Mouse (Mus musculus) hematopoietic multipotent progenitor cell, adult 10-12 weeks (in vitro differentiated cells): ENCODE measurements around the gene Grk2. TPM values are rescaled to one million over a fixed set of nuclear protein-coding genes. Genes with fewer than 3 reads are reported as not detected.

ENCODE experiments used
- polyA plus RNA-seq: library from polyadenylated mRNA; stranded (reverse); fragments of >175 nt; gene quantifications from 2 replicates; pipeline ENCODE4 v1.2.3, GENCODE M21; 2012; ENCODE audit warnings: low replicate concordance

Gene Grk2
- polyA plus RNA-seq, result 1,315 and 1,512 TPM in 2 replicates

DNA sequence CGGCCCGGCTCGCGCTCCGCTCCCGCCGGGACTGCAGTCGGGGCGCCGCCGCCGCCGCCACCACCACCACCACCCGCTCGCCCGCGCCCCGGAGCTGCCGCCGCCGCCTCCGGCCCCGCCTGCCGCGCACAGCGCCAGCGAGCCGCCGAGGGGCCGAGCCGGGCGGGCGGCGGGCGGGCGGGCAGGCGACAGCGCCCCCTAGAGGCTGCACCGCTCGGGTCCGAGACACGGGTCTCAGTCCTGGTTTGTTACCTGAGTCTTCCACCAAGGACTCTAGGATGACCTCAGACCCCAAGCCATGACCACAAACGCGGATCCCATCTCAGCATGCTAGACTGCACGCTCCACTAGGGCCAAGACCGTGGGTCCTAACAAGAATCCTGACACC, at the start of gene Grk2:
Gene Grk2 (minus strand): TSS at position 33 of the 388 bp plus-strand sequence.

DNA sequence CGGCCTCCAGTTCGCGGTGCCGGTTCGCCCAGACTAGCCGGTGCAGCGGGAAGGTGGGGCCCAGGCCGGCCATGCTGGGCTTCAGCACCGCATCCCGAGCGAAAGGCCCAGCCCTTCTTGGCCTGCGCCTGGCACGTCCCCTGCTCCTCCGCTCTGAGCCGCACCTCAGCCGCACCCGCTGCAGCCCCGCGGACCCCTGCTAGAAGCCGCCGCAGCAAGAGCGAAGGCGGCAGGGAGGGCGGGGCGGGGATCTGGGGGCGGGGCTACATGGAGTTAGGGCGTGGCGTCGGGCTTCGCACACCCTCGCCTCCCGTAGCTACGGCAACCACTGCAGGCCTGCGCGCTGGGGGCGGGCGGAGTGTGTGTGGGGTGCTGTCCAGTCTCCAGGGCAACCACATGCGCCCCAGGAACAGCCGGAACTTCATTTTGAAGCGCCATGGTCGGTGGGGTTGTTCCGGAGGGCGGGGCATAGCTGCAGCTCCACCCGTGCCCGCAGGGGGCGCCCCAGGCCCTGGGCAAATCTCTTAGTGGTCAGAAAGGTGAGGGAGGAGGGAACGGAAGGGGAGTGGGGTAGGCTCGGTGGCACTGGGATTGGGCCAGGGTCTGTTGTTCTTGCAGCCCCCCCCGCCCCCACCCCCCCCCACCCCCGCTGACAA, 23.0 kb downstream of the Grk2 start, which contains the start of gene Ankrd13d:
Gene Ankrd13d (minus strand): TSS at position 240 of the 656 bp plus-strand sequence.

DNA sequence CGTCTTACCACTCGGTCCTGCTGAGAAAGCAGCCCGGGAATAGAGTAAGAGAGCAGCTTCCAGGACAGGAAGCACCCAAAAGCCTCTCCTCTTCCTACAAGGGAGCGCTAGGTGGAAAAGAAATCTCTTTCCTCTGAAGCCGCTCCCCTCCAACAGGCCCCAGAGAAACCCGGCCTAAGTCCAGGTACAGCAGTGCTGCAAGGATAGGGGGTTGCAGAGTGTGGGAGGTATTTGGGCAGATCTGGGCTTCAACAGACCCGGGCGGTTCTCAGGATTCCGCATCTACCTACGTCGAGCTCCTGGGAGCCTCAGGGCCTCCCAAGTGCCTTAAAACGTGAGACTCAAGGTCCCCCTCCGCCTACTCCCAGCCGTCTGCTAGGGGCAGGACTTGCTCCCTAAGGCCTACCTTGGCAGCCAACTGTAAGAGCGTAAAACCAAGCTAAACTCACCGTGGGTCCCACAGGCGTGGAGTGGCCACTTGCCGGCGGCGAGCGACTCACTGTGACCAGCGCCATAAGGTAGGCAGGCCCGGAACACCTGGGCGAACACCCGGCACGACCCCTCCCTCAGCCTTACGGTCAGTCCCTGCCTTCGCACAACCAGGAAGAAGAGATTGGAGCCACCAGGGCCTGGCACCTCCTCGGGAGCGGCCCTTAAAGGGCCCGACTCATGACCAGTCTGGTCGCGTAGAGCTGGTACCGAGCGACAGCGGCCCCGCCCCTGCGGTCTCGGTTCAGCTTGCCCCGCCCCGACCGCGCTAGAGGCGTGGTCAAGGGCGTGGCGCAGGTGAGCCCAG, 37.3 kb downstream of the Grk2 start, which contains the start of gene Ssh3:
Gene Ssh3 (minus strand): TSS at position 615 of the 796 bp plus-strand sequence.

Other genes starting within 250 kb of the Grk2 start
- 8.4 and 10.8 TPM in 2 replicates for gene Gstp3, start 246.7 kb downstream of the Grk2 start, polyA plus RNA-seq
- gene Cabp2, start 224.6 kb downstream of the Grk2 start, polyA plus RNA-seq, result not detected in 2 replicates
- 251 and 401 TPM in 2 replicates for gene Cdk2ap2, start 209.0 kb downstream of the Grk2 start, polyA plus RNA-seq
- 226 and 266 TPM in 2 replicates for gene Pitpnm1, start 206.2 kb downstream of the Grk2 start, polyA plus RNA-seq
- gene Aip, start 180.4 kb downstream of the Grk2 start, polyA plus RNA-seq, result 166 and 283 TPM in 2 replicates
- gene Gpr152, start 166.4 kb downstream of the Grk2 start, polyA plus RNA-seq, result 0.06 TPM in 1 of 2 replicates, not detected in the other
- 2.9 and 3.2 TPM in 2 replicates for gene Cabp4, start 162.2 kb downstream of the Grk2 start, polyA plus RNA-seq
- 197 and 258 TPM in 2 replicates for gene Coro1b, start 157.6 kb downstream of the Grk2 start, polyA plus RNA-seq
- gene Ptprcap, start 152.6 kb downstream of the Grk2 start, polyA plus RNA-seq, result 1,796 and 2,730 TPM in 2 replicates
- gene Rps6kb2, start 142.9 kb downstream of the Grk2 start, polyA plus RNA-seq, result 46.3 and 105 TPM in 2 replicates
- gene Carns1, start 130.7 kb downstream of the Grk2 start, polyA plus RNA-seq, result 40.4 and 54.0 TPM in 2 replicates
- 638 and 694 TPM in 2 replicates for gene Tbc1d10c, start 114.9 kb downstream of the Grk2 start, polyA plus RNA-seq
- 456 and 607 TPM in 2 replicates for gene Ppp1ca, start 114.2 kb downstream of the Grk2 start, polyA plus RNA-seq
- gene Rad9a, start 104.6 kb downstream of the Grk2 start, polyA plus RNA-seq, result 45.2 and 49.9 TPM in 2 replicates
- 130 and 210 TPM in 2 replicates for gene Clcf1, start 92.0 kb downstream of the Grk2 start, polyA plus RNA-seq
- 0.75 and 163 TPM in 2 replicates for gene AC109138.7, start 91.9 kb downstream of the Grk2 start, polyA plus RNA-seq
- 157 and 158 TPM in 2 replicates for gene Pold4, start 74.3 kb downstream of the Grk2 start, polyA plus RNA-seq
- 27.8 and 60.7 TPM in 2 replicates for gene Ssh3, start 37.0 kb downstream of the Grk2 start, polyA plus RNA-seq
- 25.1 and 46.7 TPM in 2 replicates for gene Ankrd13d, start 23.1 kb downstream of the Grk2 start, polyA plus RNA-seq
- 87.2 and 104 TPM in 2 replicates for gene Kdm2a, start 92.1 kb upstream of the Grk2 start, polyA plus RNA-seq
- 0.26 and 0.29 TPM in 2 replicates for gene Rhod, start 133.2 kb upstream of the Grk2 start, polyA plus RNA-seq
- gene Syt12, start 171.2 kb upstream of the Grk2 start, polyA plus RNA-seq, result not detected in 2 replicates
- gene 2010003K11Rik, start 192.4 kb upstream of the Grk2 start, polyA plus RNA-seq, result not detected in 2 replicates
- gene Pcx, start 204.2 kb upstream of the Grk2 start, polyA plus RNA-seq, result 3.3 and 9.6 TPM in 2 replicates